Mouse (Mus musculus) kidney, adult 11 months (tissue): ENCODE measurements around the gene E2f2.

ENCODE experiments used
- DNase-seq: peaks from one replicate; pipeline ENCODE4 v3.0.0; 2022

E2f2 gene

GRCm38 (mm10) chr4:136177244-136177611 lies 5.0 kb downstream of the E2f2 start:
- peak; percentile 36 for DNase-seq

- DNase-seq = no peak
Measured at GRCm38 (mm10) chr4:136177612-136178474, 5.6 kb downstream of the E2f2 start.

- no peak for DNase-seq
Measured at GRCm38 (mm10) chr4:136178475-136178921, 6.3 kb downstream of the E2f2 start.

- no peak for DNase-seq
Measured at GRCm38 (mm10) chr4:136179456-136179855, 7.3 kb downstream of the E2f2 start.

GRCm38 (mm10) chr4:136179998-136180397 lies 7.8 kb downstream of the E2f2 start:
- peak; percentile 79 for DNase-seq

GRCm38 (mm10) chr4:136180408-136181330 lies 8.5 kb downstream of the E2f2 start:
- DNase-seq = peak; percentile 94

GRCm38 (mm10) chr4:136181367-136181766 lies 9.2 kb downstream of the E2f2 start:
- no peak for DNase-seq

- DNase-seq = peak; percentile 41
Measured at GRCm38 (mm10) chr4:136185375-136185774, 13.2 kb downstream of the E2f2 start.

GRCm38 (mm10) chr4:136186315-136186714 lies 14.1 kb downstream of the E2f2 start:
- DNase-seq = no peak

GRCm38 (mm10) chr4:136186739-136187472 lies 14.7 kb downstream of the E2f2 start:
- DNase-seq = peak; percentile 65

- no peak for DNase-seq
Measured at GRCm38 (mm10) chr4:136188973-136189737, 17.0 kb downstream of the E2f2 start.

GRCm38 (mm10) chr4:136189912-136190311 lies 17.7 kb downstream of the E2f2 start:
- no peak for DNase-seq

- no peak for DNase-seq
Measured at GRCm38 (mm10) chr4:136193571-136193970, 21.4 kb downstream of the E2f2 start.

- no peak for DNase-seq
Measured at GRCm38 (mm10) chr4:136195029-136195428, 22.8 kb downstream of the E2f2 start.

GRCm38 (mm10) chr4:136195629-136196028 lies 23.4 kb downstream of the E2f2 start:
- no peak for DNase-seq

GRCm38 (mm10) chr4:136196201-136196600 lies 24.0 kb downstream of the E2f2 start:
- no peak for DNase-seq

- no peak for DNase-seq
Measured at GRCm38 (mm10) chr4:136198846-136199245, 26.7 kb downstream of the E2f2 start.

GRCm38 (mm10) chr4:136199562-136200292 lies 27.5 kb downstream of the E2f2 start:
- DNase-seq = no peak

- DNase-seq = no peak
Measured at GRCm38 (mm10) chr4:136202509-136202908, 30.3 kb downstream of the E2f2 start.

GRCm38 (mm10) chr4:136204775-136205174 lies 32.6 kb downstream of the E2f2 start:
- no peak for DNase-seq
